Mouse (Mus musculus) MEL (cell line): Measurements from ENCODE around the gene Slc25a18. TPM values are rescaled to one million over a fixed set of nuclear protein-coding genes. Genes with fewer than 3 reads are reported as not detected.

Source experiments
- DNase-seq: peaks from one replicate; pipeline ENCODE4 v3.0.0; 2011; ENCODE audit warnings: low read depth, low spot score
- H3K27ac ChIP-seq: 2 replicates; pipeline ENCODE4 v1.5.1; 2012; ENCODE audit warnings: low read depth, mild to moderate bottlenecking, control low read depth, low read length, moderate library complexity; ENCODE audit not compliant: control insufficient read depth
- H3K27me3 ChIP-seq, 2 experiments: fragments of 150-350 bp in 1 of 2; sonication (generic) in 1 of 2; 2 replicates each; pipeline ENCODE4 v1.6.1; 2012; ENCODE audit warnings: low read length in 2 of 2, mild to moderate bottlenecking in 2 of 2, improper control_type of control experiment in 1 of 2, moderate library complexity in 1 of 2; ENCODE audit not compliant: insufficient read depth in 2 of 2, control insufficient read depth in 1 of 2
- H3K36me3 ChIP-seq, 2 experiments: 2 replicates each; pipeline ENCODE4 v1.6.1; 2012 to 2014; ENCODE audit warnings: low read length in 2 of 2, improper control_type of control experiment in 1 of 2, inconsistent platforms in 1 of 2, mild to moderate bottlenecking in 1 of 2; ENCODE audit not compliant: insufficient read depth in 2 of 2, control insufficient read depth in 1 of 2
- H3K4me1 ChIP-seq, 2 experiments: fragments of 150-350 bp in 1 of 2; sonication (generic) in 1 of 2; 2 replicates each; pipeline ENCODE4 v1.6.1; 2012; ENCODE audit warnings: low read length in 2 of 2, improper control_type of control experiment in 1 of 2, mild to moderate bottlenecking in 1 of 2; ENCODE audit not compliant: insufficient read depth in 2 of 2, control insufficient read depth in 1 of 2
- H3K4me3 ChIP-seq, 2 experiments: fragments of 150-350 bp in 1 of 2; sonication (generic) in 1 of 2; 2 replicates each; pipeline ENCODE4 v1.5.1; 2012; ENCODE audit warnings: low read depth in 2 of 2, low read length in 2 of 2, mild to moderate bottlenecking in 2 of 2, moderate library complexity in 2 of 2, control low read depth in 1 of 2, improper control_type of control experiment in 1 of 2; ENCODE audit not compliant: control insufficient read depth in 1 of 2, insufficient read depth in 1 of 2
- H3K79me2 ChIP-seq: 2 replicates; pipeline ENCODE4 v1.6.1; 2012; ENCODE audit warnings: mild to moderate bottlenecking, low read length, moderate library complexity; ENCODE audit not compliant: control insufficient read depth, poor library complexity, insufficient read depth
- H3K9ac ChIP-seq: 2 replicates; pipeline ENCODE4 v1.6.1; 2012; ENCODE audit warnings: low read depth, mild to moderate bottlenecking, control low read depth, low read length, moderate library complexity; ENCODE audit not compliant: control insufficient read depth, poor library complexity, severe bottlenecking
- H3K9me3 ChIP-seq: fragments of 150-350 bp; sonication (generic); replicated peaks from 2 replicates; pipeline ENCODE4 v1.6.1; 2012; ENCODE audit warnings: mild to moderate bottlenecking, low read length, improper control_type of control experiment, moderate library complexity; ENCODE audit not compliant: insufficient read depth
- BHLHE40 ChIP-seq: IDR thresholded peaks from 2 replicates; pipeline ENCODE4 v1.6.1; 2012; ENCODE audit warnings: low read depth, mild to moderate bottlenecking, inconsistent platforms, low read length, improper control_type of control experiment, borderline replicate concordance
- CHD1 ChIP-seq: IDR thresholded peaks from 2 replicates; pipeline ENCODE4 v1.6.1; 2012; ENCODE audit warnings: low read depth, mild to moderate bottlenecking, inconsistent platforms, low read length, improper control_type of control experiment
- CHD2 ChIP-seq: IDR thresholded peaks from 2 replicates; pipeline ENCODE4 v1.6.1; 2011; ENCODE audit warnings: low read length, improper control_type of control experiment
- CTCF ChIP-seq, 3 experiments: IDR thresholded peaks in 2 of 3; conservative IDR thresholded peaks in 1 of 3; 2 replicates each; pipeline ENCODE4 v1.5.1; 2011 to 2012; ENCODE audit warnings: low read length in 3 of 3, low read depth in 2 of 3, mild to moderate bottlenecking in 2 of 3, improper control_type of control experiment in 1 of 3, inconsistent platforms in 1 of 3, mixed read lengths in 1 of 3, moderate library complexity in 1 of 3; ENCODE audit not compliant: control insufficient read depth in 1 of 3, insufficient read depth in 1 of 3, poor library complexity in 1 of 3, severe bottlenecking in 1 of 3
- E2F4 ChIP-seq: IDR thresholded peaks from 2 replicates; pipeline ENCODE4 v1.6.1; 2011; ENCODE audit warnings: low read depth, low read length, improper control_type of control experiment, borderline replicate concordance
- ELF1 ChIP-seq: IDR thresholded peaks from 2 replicates; pipeline ENCODE4 v1.6.1; 2014; ENCODE audit warnings: low read depth, mild to moderate bottlenecking, inconsistent platforms, low read length, improper control_type of control experiment, moderate library complexity
- EP300 ChIP-seq, 2 experiments: IDR thresholded peaks; 2 replicates each; pipeline ENCODE4 v1.6.1; 2011; ENCODE audit warnings: improper control_type of control experiment in 2 of 2, low read length in 2 of 2, low read depth in 1 of 2, mild to moderate bottlenecking in 1 of 2
- ETS1 ChIP-seq: IDR thresholded peaks from 2 replicates; pipeline ENCODE4 v1.6.1; 2012; ENCODE audit warnings: low read depth, mild to moderate bottlenecking, inconsistent platforms, low read length, improper control_type of control experiment, moderate library complexity
- GABPA ChIP-seq: IDR thresholded peaks from 2 replicates; pipeline ENCODE4 v1.6.1; 2012; ENCODE audit warnings: low read depth, mild to moderate bottlenecking, inconsistent platforms, low read length, improper control_type of control experiment, moderate library complexity
- GATA1 ChIP-seq: IDR thresholded peaks from 2 replicates; pipeline ENCODE4 v1.6.1; 2011; ENCODE audit warnings: low read depth, low read length, improper control_type of control experiment
- HCFC1 ChIP-seq: IDR thresholded peaks from 2 replicates; pipeline ENCODE4 v1.6.1; 2012; ENCODE audit warnings: low read depth, mild to moderate bottlenecking, inconsistent platforms, low read length, improper control_type of control experiment, moderate library complexity
- JUND ChIP-seq: IDR thresholded peaks from 2 replicates; pipeline ENCODE4 v1.6.1; 2011; ENCODE audit warnings: low read depth, mild to moderate bottlenecking, improper control_type of control experiment, low read length
- KAT2A ChIP-seq: conservative IDR thresholded peaks from 2 replicates; pipeline ENCODE4 v1.6.1; 2012; ENCODE audit warnings: low read depth, low read length, improper control_type of control experiment, inconsistent platforms
- MAFK ChIP-seq: IDR thresholded peaks from 2 replicates; pipeline ENCODE4 v1.6.1; 2011; ENCODE audit warnings: low read depth, mild to moderate bottlenecking, low read length, improper control_type of control experiment, borderline replicate concordance
- MAX ChIP-seq: IDR thresholded peaks from 2 replicates; pipeline ENCODE4 v1.6.1; 2011; ENCODE audit warnings: low read length, improper control_type of control experiment
- MAZ ChIP-seq: IDR thresholded peaks from 2 replicates; pipeline ENCODE4 v1.6.1; 2012; ENCODE audit warnings: low read depth, mild to moderate bottlenecking, inconsistent platforms, low read length, improper control_type of control experiment
- MEF2A ChIP-seq: IDR thresholded peaks from 2 replicates; pipeline ENCODE4 v1.6.1; 2014; ENCODE audit warnings: low read depth, mild to moderate bottlenecking, inconsistent platforms, low read length, improper control_type of control experiment; ENCODE audit not compliant: poor library complexity, insufficient replicate concordance, severe bottlenecking; ENCODE audit errors: extremely low read depth
- MXI1 ChIP-seq: IDR thresholded peaks from 2 replicates; pipeline ENCODE4 v1.6.1; 2011; ENCODE audit warnings: mild to moderate bottlenecking, low read depth, low read length, improper control_type of control experiment
- MYB ChIP-seq: IDR thresholded peaks from 2 replicates; pipeline ENCODE4 v1.6.1; 2011; ENCODE audit warnings: mild to moderate bottlenecking, low read depth, low read length, improper control_type of control experiment
- MYC ChIP-seq: IDR thresholded peaks from 2 replicates; pipeline ENCODE4 v1.6.1; 2011; ENCODE audit warnings: low read depth, mild to moderate bottlenecking, low read length, improper control_type of control experiment, moderate library complexity
- NELFE ChIP-seq: IDR thresholded peaks from 2 replicates; pipeline ENCODE4 v1.6.1; 2011; ENCODE audit warnings: low read depth, low read length, improper control_type of control experiment
- NRF1 ChIP-seq: IDR thresholded peaks from 2 replicates; pipeline ENCODE4 v1.6.1; 2014; ENCODE audit warnings: low read depth, mild to moderate bottlenecking, inconsistent platforms, low read length, improper control_type of control experiment, moderate library complexity; ENCODE audit not compliant: poor library complexity, insufficient read depth, severe bottlenecking
- POLR2A ChIP-seq, 2 experiments: IDR thresholded peaks; 2 replicates each; pipeline ENCODE4 v1.6.1; 2011 to 2012; ENCODE audit warnings: low read length in 2 of 2, mild to moderate bottlenecking in 2 of 2, control low read depth in 1 of 2, improper control_type of control experiment in 1 of 2, low read depth in 1 of 2, moderate library complexity in 1 of 2; ENCODE audit not compliant: control insufficient read depth in 1 of 2, insufficient read depth in 1 of 2, poor library complexity in 1 of 2
- POLR2AphosphoS2 ChIP-seq: IDR thresholded peaks from 2 replicates; pipeline ENCODE4 v1.6.1; 2011; ENCODE audit warnings: low read length, improper control_type of control experiment
- POLR2AphosphoS5 ChIP-seq: IDR thresholded peaks from 2 replicates; pipeline ENCODE4 v1.6.1; 2012; ENCODE audit warnings: low read depth, borderline replicate concordance, mild to moderate bottlenecking, inconsistent platforms, low read length, moderate library complexity, mixed read lengths
- RAD21 ChIP-seq: IDR thresholded peaks from 2 replicates; pipeline ENCODE4 v1.6.1; 2011; ENCODE audit warnings: mild to moderate bottlenecking, low read depth, low read length, improper control_type of control experiment
- RCOR1 ChIP-seq: IDR thresholded peaks from 2 replicates; pipeline ENCODE4 v1.6.1; 2012; ENCODE audit warnings: low read depth, mild to moderate bottlenecking, inconsistent platforms, low read length, improper control_type of control experiment
- SIN3A ChIP-seq: IDR thresholded peaks from 2 replicates; pipeline ENCODE4 v1.6.1; 2012; ENCODE audit warnings: low read length, improper control_type of control experiment, inconsistent platforms
- SMC3 ChIP-seq: IDR thresholded peaks from 2 replicates; pipeline ENCODE4 v1.6.1; 2011; ENCODE audit warnings: low read depth, low read length, improper control_type of control experiment
- TAL1 ChIP-seq: IDR thresholded peaks from 2 replicates; pipeline ENCODE4 v1.6.1; 2012; ENCODE audit warnings: mild to moderate bottlenecking, inconsistent platforms, low read length, moderate library complexity, mixed read lengths
- TBP ChIP-seq: IDR thresholded peaks from 2 replicates; pipeline ENCODE4 v1.8.0; 2011; ENCODE audit warnings: low read depth, low read length, improper control_type of control experiment
- TCF12 ChIP-seq: IDR thresholded peaks from 2 replicates; pipeline ENCODE4 v1.6.1; 2014; ENCODE audit warnings: low read depth, mild to moderate bottlenecking, inconsistent platforms, low read length, improper control_type of control experiment, moderate library complexity
- UBTF ChIP-seq: IDR thresholded peaks from 2 replicates; pipeline ENCODE4 v1.6.1; 2012; ENCODE audit warnings: low read depth, mild to moderate bottlenecking, inconsistent platforms, low read length, improper control_type of control experiment, moderate library complexity, borderline replicate concordance; ENCODE audit not compliant: insufficient read depth
- USF1 ChIP-seq: IDR thresholded peaks from 2 replicates; pipeline ENCODE4 v1.6.1; 2014; ENCODE audit warnings: low read depth, mild to moderate bottlenecking, inconsistent platforms, low read length, improper control_type of control experiment, moderate library complexity
- USF2 ChIP-seq, 2 experiments: IDR thresholded peaks; 2 replicates each; pipeline ENCODE4 v1.6.1; 2011 to 2012; ENCODE audit warnings: improper control_type of control experiment in 2 of 2, low read length in 2 of 2, borderline replicate concordance in 1 of 2, inconsistent platforms in 1 of 2, low read depth in 1 of 2, mild to moderate bottlenecking in 1 of 2; ENCODE audit not compliant: insufficient read depth in 1 of 2
- ZC3H11A ChIP-seq: IDR thresholded peaks from 2 replicates; pipeline ENCODE4 v1.6.1; 2012; ENCODE audit warnings: low read depth, mild to moderate bottlenecking, inconsistent platforms, low read length, improper control_type of control experiment
- ZKSCAN1 ChIP-seq: IDR thresholded peaks from 2 replicates; pipeline ENCODE4 v1.6.1; 2012; ENCODE audit warnings: low read depth, mild to moderate bottlenecking, inconsistent platforms, low read length, improper control_type of control experiment, moderate library complexity
- ZNF384 ChIP-seq: IDR thresholded peaks from 2 replicates; pipeline ENCODE4 v1.6.1; 2012; ENCODE audit warnings: low read depth, mild to moderate bottlenecking, inconsistent platforms, low read length, improper control_type of control experiment
- polyA plus RNA-seq, 2 experiments: library from polyadenylated mRNA; stranded (reverse) in 1 of 2; unstranded in 1 of 2; fragments of >175 nt in 1 of 2; fragments of >200 nt in 1 of 2; gene quantifications; 2 replicates each; pipeline versions ENCODE4 v1.2.1 to v1.2.4; 2012; ENCODE audit warnings: low replicate concordance in 2 of 2, low read depth in 1 of 2; ENCODE audit not compliant: insufficient read length in 2 of 2, insufficient read depth in 1 of 2, missing spikeins in 1 of 2
- total RNA-seq: library from RNA; depleted of rRNA; stranded (reverse); fragments of 300-350 nt; gene quantifications from 2 replicates; pipeline ENCODE4 v1.2.3, GENCODE M21; 2012

Slc25a18 gene
- total and polyA plus RNA-seq, 3 experiments, result 0.12 to 0.57 TPM; not detected in 1

- H3K9me3 ChIP-seq, result no peaks in the 10 kb centered on the region
- H3K36me3 ChIP-seq, result peaks cover 1 to 17% of the 10 kb centered on the region in 2 experiments; a peak in 2 of 4 replicates
- no peak overlapping the region for H3K27ac ChIP-seq
- H3K9ac ChIP-seq, result no peak overlapping the region
- H3K27me3 ChIP-seq, result no peaks in the 10 kb centered on the region
- no peaks in the 10 kb centered on the region for H3K79me2 ChIP-seq
- peak; percentile 75 for DNase-seq
- no peak overlapping the region for H3K4me3 ChIP-seq
- H3K4me1 ChIP-seq, result peaks cover 9 to 33% of the 10 kb centered on the region in 2 experiments
- TF ChIP-seq MAZ (no peak), HCFC1 (no peak), NELFE (no peak), UBTF (no peak), SIN3A (peak; percentile 48; the same call in 1 of the 2 replicates), TCF12 (no peak), TBP (no peak), MAFK (no peak), CHD2 (no peak), E2F4 (no peak), GABPA (no peak), ZKSCAN1 (no peak; the same call in 1 of the 2 replicates), MYC (0 out of 2 replicates have a peak, but pooled peaks have one; percentile 51), ZNF384 (peak; percentile 95), MEF2A (no peak), ZC3H11A (peak; percentile 33), POLR2AphosphoS2 (no peak; the same call in 1 of the 2 replicates), RAD21 (peak; percentile 56), MYB (no peak), GATA1 (no peak), RCOR1 (no peak), USF1 (no peak), JUND (no peak), BHLHE40 (no peak), TAL1 (no peak), POLR2A (IDR thresholded peaks at IDR 0.05; ENCODE audit: control insufficient read depth in 1 of 2, insufficient read depth in 1 of 2, low read depth in 1 of 2, low read length in 2 of 2, poor library complexity in 1 of 2) (no peak), ELF1 (no peak), KAT2A (no peak), NRF1 (no peak), MXI1 (peak; percentile 41; the same call in 1 of the 2 replicates), USF2 (IDR thresholded peaks at IDR 0.05; ENCODE audit: borderline replicate concordance in 1 of 2, insufficient read depth in 1 of 2, low read depth in 1 of 2, low read length in 2 of 2) (no peak), ETS1 (no peak), MAX (0 out of 2 replicates have a peak, but pooled peaks have one; percentile 33), CTCF (IDR thresholded peaks at IDR 0.05 in 2 of 3, conservative IDR thresholded peaks at IDR 0.05 in 1 of 3; ENCODE audit: control insufficient read depth in 1 of 3, insufficient read depth in 1 of 3, low read depth in 2 of 3, low read length in 3 of 3, poor library complexity in 1 of 3, severe bottlenecking in 1 of 3) (peak in 2 of 3 experiments; percentile 34 to 60; a peak in 3 of 6 replicates), POLR2AphosphoS5 (no peak), CHD1 (no peak), EP300 (IDR thresholded peaks at IDR 0.05; ENCODE audit: low read depth in 1 of 2, low read length in 2 of 2) (no peak), SMC3 (peak; percentile 58)
Observed at GRCm38 (mm10) chr6:120788904-120789303, 15.5 kb downstream of the Slc25a18 start.
